Mouse (Mus musculus): ENCODE data around the gene Itga5.

GRCm38 (mm10) chr15:103383771-103384488 is 17.4 kb upstream of the Itga5 start:
- TF ChIP-seq POLR2A (IDR thresholded peaks at IDR 0.05; ENCODE audit: borderline replicate concordance, extremely low read depth, low read depth, low read length) (no peak), CTCF (IDR thresholded peaks at IDR 0.05; ENCODE audit: insufficient read depth, low read length) (no peak)

All from lung, adult 2 months (tissue).